Mouse (Mus musculus): Measurements from ENCODE around the gene St8sia1.
A peak's percentile ranks its signal among the peaks of the same experiment; 100 is the strongest.
"Not testable (repeated sequence)": the region's sequence is repeated elsewhere in the genome, so short reads cannot be mapped to it uniquely, and the experiment has no call there.

The St8sia1 gene

DNA sequence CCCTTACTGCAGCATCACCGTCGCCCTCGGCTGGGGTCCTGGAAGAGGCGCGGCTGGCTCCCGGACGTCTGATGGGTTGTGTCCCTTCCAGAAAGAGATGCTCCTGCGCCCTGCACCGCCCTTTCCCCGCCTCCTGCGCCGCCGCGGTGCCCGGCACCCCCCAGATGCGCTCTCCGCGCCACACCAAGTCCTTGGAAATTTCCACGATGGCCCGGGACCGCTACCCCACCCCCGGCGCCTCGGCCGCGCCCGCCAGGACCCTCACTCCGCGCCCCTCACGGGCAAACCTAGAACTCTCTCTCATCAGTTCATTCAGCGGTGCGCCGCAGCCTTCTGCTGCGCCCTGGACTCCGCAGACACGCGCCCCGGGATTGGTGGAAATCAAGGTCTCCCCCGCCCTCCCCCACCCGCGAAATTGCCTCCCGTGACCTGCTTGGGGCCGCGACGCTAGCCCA lies at the start of gene St8sia1:
Gene St8sia1, minus strand, starts transcription at position 377 of the 455 bp plus-strand sequence.
- DNase-seq = peak; percentile 73

GRCm38 (mm10) chr6:143012513-143013215 lies 48.4 kb upstream of the St8sia1 start:
- no peak for DNase-seq

GRCm38 (mm10) chr6:143008865-143009264 lies 44.6 kb upstream of the St8sia1 start:
- no peak for DNase-seq

DNA sequence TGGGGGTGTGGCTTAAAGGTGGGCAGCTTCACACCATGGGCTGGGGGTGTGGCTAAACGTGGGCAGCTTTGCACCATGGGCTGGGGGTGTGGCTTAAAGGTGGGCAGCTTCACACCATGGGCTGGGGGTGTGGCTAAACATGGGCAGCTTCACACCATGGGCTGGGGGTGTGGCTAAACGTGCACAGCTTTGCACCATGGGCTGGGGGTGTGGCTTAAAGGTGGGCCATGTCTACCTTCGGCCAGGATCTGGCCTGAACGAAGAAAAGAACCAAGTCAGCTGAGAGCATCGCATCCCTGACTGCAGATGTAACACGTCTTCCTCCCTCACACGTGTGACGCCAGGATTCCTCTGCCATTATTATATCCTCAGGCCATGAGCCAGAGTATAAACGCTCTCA lies 41.0 kb upstream of the St8sia1 start:
- DNase-seq = not testable (repeated sequence)

- DNase-seq = no peak
These were observed 40.5 kb upstream of the St8sia1 start for GRCm38 (mm10) chr6:143004801-143005200.

GRCm38 (mm10) chr6:142998221-142998999 lies 34.2 kb upstream of the St8sia1 start:
- DNase-seq = no peak

DNA sequence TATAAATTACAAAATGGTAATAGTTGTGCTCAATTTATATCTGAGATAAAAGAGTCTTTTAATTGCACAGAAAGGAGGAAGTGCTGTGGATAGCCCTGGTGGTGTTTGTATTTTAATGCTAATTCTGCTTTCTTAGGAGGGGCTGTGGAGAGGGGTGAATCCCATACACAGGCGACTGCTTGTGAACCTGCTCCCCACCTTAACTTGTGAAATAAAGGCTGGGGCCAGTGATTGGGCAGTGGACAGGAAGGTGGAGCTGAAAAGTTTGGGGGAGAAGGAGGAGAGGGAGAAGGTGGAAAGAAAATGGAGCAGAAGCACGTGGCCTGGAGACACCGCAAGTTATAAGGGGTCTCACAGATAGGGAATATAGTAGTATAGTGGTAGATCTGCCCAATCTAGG lies 32.6 kb upstream of the St8sia1 start:
- no peak for DNase-seq

GRCm38 (mm10) chr6:142995567-142995966 lies 31.3 kb upstream of the St8sia1 start:
- no peak for DNase-seq

DNA sequence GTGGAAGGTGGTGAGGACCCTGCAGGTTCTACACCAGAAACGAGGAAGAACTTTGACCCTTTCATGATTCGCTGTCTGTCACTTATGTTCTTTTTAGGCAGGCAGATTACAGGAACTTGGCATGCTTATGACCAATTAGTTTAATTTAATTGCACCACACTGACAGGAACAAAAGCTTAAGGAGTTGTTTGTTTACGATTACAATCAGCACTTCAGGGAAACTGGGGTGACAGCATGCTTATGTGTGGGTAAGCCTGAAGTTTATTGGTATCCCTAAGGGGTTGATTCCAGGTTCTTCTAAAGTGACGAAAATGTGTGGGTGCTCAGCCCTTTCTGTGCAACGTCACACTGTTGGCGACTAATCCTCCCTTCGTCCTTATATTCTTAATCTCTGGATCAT lies 30.6 kb upstream of the St8sia1 start:
- no peak for DNase-seq

DNA sequence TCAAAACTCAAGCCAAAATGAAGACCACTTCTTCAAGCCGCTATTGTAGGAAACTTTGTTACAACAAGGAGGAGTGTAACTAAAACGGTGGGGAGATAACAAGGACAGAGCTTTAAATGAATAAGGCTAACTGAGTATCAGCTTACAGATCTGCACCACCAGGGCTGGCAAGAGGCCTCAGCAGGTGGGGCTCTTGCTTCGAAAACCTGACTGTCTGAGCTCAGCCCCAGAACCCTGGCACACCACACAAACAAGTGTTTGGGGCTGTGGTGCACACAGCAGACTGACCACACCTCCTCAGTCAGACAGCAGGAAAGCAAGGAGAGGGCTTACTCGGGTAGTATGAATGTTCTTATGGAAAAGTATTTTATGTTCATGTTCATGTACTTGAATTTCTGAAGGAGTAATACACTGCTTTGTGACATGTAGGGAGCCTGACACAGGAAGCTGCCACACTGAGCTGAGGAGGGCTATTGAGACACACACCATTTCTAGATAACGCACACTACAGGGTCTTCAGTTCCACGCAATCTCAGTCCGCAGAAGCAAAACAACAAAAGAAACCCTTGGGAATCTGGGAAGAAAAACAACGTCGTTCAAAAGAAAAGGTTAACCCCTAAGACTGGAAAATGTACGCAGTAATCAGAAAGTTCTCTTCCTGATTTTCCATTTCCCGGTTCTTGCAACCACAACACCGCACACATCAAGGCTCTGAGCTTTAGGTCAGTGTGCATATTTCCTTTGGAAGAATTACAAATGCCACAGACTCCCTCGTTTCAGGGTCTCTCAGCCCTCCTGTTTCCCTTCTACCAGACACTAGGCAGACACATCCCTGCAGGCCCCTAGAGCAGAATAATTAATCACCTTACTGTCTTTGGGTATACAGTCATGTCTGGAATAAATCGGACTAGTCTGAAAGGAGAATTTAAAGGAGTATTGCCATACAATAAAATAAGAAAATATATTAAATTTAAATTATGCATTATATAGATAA lies 29.8 kb upstream of the St8sia1 start:
- peak; percentile 32 for DNase-seq

- no peak for DNase-seq
These were observed 28.7 kb upstream of the St8sia1 start for GRCm38 (mm10) chr6:142992971-142993370.

- no peak for DNase-seq
These were observed 27.8 kb upstream of the St8sia1 start for GRCm38 (mm10) chr6:142992099-142992498.

DNA sequence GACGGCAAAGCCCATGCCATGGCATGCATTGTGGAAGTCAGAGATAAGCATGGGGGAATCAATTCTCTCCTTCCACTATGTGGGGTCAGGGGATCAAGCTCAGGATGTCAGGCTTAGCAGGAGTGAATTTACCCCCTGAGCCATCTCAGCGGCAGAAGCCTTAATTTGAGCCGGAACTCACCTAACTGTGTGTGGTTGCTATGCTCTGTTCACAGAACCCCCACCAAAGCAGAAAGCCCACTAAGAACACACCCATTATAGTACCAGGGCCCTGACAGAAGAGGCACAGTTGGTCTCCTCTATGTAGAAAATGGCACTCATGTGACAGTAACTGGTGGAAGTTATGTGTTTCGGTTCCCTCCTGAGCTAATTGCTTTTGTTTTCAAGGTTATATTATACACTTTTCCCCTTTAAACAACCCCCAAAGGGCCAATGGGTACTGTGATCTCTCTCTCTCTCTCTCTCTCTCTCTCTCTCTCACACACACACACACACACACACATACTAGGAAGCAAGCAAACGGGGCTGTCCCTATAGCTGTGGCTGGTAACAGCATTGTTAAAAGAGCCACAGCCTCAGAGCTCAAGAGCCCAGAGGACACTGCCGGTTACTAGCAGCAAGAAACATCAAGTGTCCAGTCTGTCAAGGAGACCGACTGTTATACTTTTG lies 27.3 kb upstream of the St8sia1 start:
- no peak for DNase-seq

- no peak for DNase-seq
These were observed 26.3 kb upstream of the St8sia1 start for GRCm38 (mm10) chr6:142990516-142990915.

DNA sequence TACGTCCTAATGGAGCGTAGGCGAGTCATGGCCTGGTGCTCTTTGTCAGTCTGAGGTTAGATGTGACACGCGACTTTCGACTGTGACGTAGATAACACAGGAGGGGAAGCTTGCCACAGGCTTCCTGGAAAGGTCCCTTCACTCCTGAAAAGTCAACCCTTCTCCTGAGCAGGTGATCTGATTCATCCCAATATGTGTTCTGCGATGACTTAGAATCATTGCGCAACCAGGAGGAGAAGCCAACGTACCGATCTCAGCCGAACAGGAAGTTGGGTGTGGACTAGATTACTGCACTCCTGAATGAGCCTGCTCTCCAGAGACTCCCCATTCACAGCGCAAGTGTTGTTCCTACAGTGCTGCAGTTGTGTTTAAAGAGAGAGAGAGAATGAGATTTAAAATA lies 25.2 kb upstream of the St8sia1 start:
- no peak for DNase-seq

- DNase-seq = peak; percentile 61
These were observed 24.5 kb upstream of the St8sia1 start for GRCm38 (mm10) chr6:142988753-142989152.

- DNase-seq = no peak
These were observed 24.0 kb upstream of the St8sia1 start for GRCm38 (mm10) chr6:142988231-142988630.

GRCm38 (mm10) chr6:142987616-142988015 lies 23.4 kb upstream of the St8sia1 start:
- DNase-seq = no peak

DNA sequence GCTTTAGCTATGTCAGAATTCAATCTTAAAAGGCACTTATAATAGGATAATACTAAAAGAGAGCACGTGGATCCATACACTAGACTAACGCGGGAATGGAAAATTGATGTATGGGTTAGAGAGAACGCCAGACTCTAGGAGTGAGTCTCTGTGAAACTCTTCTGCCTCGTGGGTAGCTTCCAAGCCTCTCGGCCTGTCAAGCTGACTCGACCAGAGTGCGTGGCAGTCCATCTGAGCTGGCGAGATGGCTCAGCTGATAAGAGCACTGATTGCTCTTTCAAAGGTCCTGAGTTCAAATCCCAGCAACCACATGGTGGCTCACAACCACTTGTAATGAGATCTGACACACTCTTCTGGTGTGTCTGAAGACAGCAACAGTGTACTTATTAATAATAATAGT lies 22.5 kb upstream of the St8sia1 start:
- not testable (repeated sequence) for DNase-seq

DNA sequence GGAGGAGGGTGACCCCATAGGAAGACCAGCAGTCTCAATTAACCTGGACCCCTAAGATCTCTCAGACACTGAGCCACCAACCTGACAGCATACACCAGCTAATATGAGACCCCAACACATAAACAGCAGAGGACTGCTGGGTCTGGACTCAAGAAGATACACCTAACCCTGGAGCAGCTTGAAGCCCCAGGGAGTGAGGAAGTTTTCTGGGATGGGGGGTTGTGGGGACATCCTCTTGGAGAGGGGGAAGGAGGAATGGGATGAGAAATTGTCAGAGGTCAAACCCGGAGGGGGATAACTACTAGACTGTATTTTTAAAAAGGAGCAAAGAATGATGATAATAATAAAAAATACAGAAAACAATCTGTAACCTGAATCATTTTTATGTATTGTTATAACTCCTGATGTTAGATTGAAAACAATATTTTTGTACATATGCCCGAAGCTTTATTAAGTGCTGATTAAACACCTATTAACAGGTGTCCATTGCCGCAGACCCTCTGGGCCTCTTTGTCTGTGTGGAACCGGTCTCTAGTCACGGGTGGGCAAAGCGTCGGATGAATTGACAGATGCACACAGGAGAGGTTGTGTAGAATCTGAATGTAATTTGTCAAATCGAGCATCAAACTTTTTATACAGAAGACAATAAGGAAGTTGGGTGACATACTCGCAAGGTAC lies 21.4 kb upstream of the St8sia1 start:
- not testable (repeated sequence) for DNase-seq
